Mouse (Mus musculus) B cell, adult 62 days (primary cell): ENCODE measurements around the gene H1f0. TPM values are rescaled to one million over a fixed set of nuclear protein-coding genes. Genes with fewer than 3 reads are reported as not detected.

Experiments
- total RNA-seq: library from RNA; stranded (reverse); gene quantifications from 4 replicates; pipeline ENCODE4 v1.2.4, GENCODE M21; 2023

Gene H1f0
- 2.6 to 4.8 TPM (median 3.2 TPM) in 4 replicates for total RNA-seq

GRCm38 (mm10) chr15:79028237-79028738 is at the start of gene H1f0:
Gene H1f0, plus strand, starts transcription at chr15:79028450.

GRCm38 (mm10) chr15:79041585-79041984 is 13.3 kb downstream of the H1f0 start, which contains the start of gene Galr3:
Gene Galr3, plus strand, starts transcription at chr15:79041885.

GRCm38 (mm10) chr15:79062376-79063159 is 34.3 kb downstream of the H1f0 start, which contains the start of gene Ankrd54:
Gene Ankrd54, minus strand, starts transcription at chr15:79062893.

GRCm38 (mm10) chr15:79074913-79075532 is 46.8 kb downstream of the H1f0 start, which contains the start of gene Eif3l:
Gene Eif3l, plus strand, starts transcription at chr15:79075179.

Other genes starting within 250 kb of the H1f0 start
- 0.13 to 0.20 TPM (median 0.18 TPM) in 3 of 4 replicates, not detected in the other for gene Card10, start 225.4 kb upstream of the H1f0 start, total RNA-seq
- gene Cdc42ep1, start 185.8 kb upstream of the H1f0 start, total RNA-seq = not detected in 4 replicates
- gene Lgals2, start 172.9 kb upstream of the H1f0 start, total RNA-seq = not detected in 4 replicates
- gene Gga1, start 151.3 kb upstream of the H1f0 start, total RNA-seq = 73.8 to 85.1 TPM (median 82.1 TPM) in 4 replicates
- gene Gm49510, start 128.8 kb upstream of the H1f0 start, total RNA-seq = not detected in 4 replicates
- gene Sh3bp1, start 128.7 kb upstream of the H1f0 start, total RNA-seq = 64.4 to 69.8 TPM (median 65.2 TPM) in 4 replicates
- 8.1 to 9.7 TPM (median 9.1 TPM) in 4 replicates for gene Pdxp, start 114.5 kb upstream of the H1f0 start, total RNA-seq
- 7.6 to 13.9 TPM (median 10.2 TPM) in 4 replicates for gene Lgals1, start 101.7 kb upstream of the H1f0 start, total RNA-seq
- 39.4 to 43.0 TPM (median 41.7 TPM) in 4 replicates for gene Nol12, start 93.5 kb upstream of the H1f0 start, total RNA-seq
- gene Triobp, start 80.7 kb upstream of the H1f0 start, total RNA-seq = 44.3 to 52.7 TPM (median 47.1 TPM) in 4 replicates
- gene Galr3, start 13.4 kb downstream of the H1f0 start, total RNA-seq = not detected in 4 replicates
- gene Ankrd54, start 34.4 kb downstream of the H1f0 start, total RNA-seq = 33.0 to 36.2 TPM (median 34.8 TPM) in 4 replicates
- gene Eif3l, start 46.7 kb downstream of the H1f0 start, total RNA-seq = 98.5 to 108 TPM (median 105 TPM) in 4 replicates
- gene Micall1, start 80.4 kb downstream of the H1f0 start, total RNA-seq = 41.7 to 56.4 TPM (median 50.6 TPM) in 4 replicates
- 38.2 to 58.6 TPM (median 48.1 TPM) in 4 replicates for gene Polr2f, start 112.6 kb downstream of the H1f0 start, total RNA-seq
- not detected in 4 replicates for gene 1700088E04Rik, start 112.8 kb downstream of the H1f0 start, total RNA-seq
- not detected in 4 replicates for gene Sox10, start 136.8 kb downstream of the H1f0 start, total RNA-seq
- gene Pick1, start 200.7 kb downstream of the H1f0 start, total RNA-seq = 34.2 to 40.6 TPM (median 37.6 TPM) in 4 replicates
- 0.51 to 3.3 TPM (median 1.1 TPM) in 4 replicates for gene Gm49486, start 200.9 kb downstream of the H1f0 start, total RNA-seq
- gene Slc16a8, start 226.3 kb downstream of the H1f0 start, total RNA-seq = not detected in 4 replicates